Mouse (Mus musculus): ENCODE data around the gene Clic1.

The Clic1 gene

DNA sequence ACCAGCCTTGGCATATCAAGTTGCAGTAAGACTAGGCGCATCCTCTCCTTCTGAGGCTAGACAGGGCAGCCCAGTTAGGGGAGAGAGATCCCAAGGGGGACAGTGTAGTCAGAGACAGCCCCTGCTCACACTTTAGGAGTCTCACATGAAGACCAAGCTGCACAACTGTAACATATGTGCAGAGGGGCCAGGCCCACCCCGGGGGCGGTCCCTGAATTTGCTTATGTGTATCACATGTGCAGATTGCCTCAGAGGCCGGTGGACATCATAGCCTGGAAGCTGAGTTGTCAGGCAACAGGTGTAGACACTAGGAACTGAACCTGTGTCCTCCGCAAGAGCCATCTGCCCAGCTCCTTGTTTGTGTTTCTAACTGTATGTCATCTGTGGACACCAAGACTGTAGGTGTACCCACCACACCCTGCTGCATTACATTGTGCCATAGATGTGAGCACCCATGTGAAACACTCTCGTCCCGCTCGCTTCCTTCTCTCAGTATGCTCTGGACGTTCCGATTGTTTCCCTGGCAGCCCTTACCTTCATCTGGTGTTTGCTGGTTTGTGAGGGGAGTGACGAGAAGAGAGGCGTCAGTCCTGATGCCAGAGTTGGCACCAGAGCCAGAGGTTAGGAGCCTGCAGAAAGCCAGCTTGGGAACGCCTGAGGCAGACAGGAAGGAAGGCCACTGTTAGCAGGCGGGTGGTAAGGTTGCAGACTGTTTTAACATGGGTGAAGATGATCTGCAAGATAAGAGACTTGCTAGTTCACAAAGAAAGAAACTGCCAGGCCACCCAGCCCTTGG lies 42.8 kb downstream of the Clic1 start:
- no peak for DNase-seq (ENCODE audit: low spot score)

DNA sequence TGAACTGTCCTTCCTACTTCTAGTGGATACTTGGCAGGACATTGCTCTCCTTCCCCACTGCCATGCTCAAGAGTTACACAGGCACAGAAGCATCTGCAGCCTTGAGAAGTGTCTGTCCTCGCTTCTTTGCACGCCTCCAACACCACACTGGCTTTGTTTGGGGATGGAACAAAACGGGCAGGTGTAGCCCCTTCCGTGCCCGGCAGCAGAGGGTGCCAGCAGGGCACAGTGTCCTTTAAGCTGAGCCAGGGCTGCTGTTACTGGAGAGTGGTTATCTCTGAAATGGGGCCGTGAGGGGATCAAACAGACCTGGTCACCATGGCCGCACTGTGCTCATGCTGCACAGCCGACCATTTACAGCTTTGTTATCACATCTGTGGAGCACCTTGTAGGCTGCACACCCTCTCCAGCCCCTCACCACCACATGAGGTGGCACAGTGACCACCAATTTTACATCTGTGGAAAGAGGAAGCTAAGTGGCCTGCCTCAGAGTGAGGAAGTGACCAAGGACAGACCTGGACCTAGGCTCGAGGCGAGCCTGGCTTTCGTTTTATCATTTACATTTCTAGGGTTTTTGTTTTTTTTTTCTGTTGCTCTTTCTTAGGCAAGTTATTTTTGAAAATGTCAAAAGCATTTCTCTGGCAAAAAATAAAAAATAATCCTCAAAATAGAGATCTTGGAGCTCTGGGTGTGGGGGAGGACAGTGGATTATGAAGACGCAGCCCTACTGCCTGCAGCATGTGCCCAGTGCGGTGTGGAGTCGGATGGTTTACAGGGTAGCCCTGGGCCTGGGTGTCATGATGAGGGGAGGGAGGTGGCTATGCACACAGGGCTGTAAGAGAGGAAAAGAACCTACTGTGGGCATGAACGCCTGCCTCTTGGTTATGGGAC lies 45.0 kb downstream of the Clic1 start:
- DNase-seq (ENCODE audit: low spot score), result no peak

DNA sequence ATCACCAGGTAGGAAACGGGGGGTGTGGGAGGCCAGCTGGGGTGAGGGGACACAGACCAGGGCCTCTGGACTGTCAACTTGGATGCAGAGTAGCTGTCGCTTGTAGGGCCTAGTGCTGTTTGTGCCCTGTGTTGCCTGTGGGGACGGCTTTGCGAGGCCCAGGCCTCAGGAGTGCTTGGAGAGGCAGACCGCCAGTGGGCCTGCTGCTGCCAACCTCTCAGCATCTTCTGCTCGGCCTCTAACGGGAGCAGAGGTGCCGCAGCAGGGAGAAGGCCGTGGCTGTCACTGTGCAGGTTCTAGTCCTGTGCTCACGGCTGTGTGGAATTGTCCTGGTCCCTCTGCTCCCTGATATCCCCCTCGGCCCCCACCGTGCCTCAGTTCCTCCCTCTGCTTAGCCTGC lies 46.8 kb downstream of the Clic1 start:
- DNase-seq (ENCODE audit: low spot score), result no peak

DNA sequence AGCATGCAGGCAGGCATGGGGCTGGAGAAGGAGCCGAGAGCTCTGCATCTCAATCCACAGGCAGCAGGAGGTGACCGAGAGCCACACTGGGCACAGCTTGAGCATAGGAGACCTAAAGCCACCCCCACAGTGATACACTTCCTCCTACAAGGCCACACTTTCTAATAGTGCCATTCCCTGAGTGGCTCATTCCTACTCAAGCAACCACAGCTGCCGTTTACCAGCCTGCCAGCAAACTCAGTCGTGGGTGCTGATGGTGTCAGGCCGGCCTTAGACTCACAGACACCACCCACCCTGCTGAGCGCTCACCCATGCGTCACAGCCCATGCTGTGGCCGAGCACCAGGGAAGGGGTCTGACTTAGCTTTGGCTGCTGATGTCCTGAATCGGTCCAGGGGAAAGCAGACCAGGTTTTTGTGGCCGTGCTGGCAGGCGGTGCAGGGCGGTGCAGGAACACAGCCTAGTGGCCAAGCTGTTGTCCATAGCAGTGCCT lies 47.4 kb downstream of the Clic1 start:
- DNase-seq (ENCODE audit: low spot score), result no peak

DNA sequence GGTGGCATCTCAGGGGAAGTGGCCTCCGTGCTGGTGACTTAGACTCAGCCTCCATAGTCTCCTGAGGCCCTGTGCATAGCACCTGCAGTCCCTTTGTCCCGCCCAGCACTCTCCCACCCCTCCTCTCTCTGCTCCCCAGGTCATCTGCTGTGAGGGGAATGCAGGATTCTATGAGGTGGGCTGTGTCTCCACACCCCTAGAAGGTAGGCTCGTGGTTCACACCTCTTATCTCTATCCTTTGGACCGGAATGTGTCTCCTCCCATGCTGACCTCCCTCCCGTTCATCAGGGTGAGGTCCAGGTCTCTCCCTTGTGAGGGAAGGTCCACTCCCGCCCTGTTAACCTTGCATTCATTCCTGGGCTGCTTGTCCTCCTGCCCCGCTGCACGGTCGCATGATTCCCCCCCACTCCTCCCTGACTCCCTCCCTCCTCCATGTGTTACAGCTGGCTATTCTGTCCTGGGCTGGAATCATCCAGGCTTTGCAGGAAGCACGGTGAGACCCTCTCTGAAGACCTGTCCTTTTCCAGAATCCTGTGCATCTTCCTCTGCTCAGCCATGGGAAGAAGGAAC lies 50.5 kb downstream of the Clic1 start:
- no peak for DNase-seq (ENCODE audit: low spot score)

DNA sequence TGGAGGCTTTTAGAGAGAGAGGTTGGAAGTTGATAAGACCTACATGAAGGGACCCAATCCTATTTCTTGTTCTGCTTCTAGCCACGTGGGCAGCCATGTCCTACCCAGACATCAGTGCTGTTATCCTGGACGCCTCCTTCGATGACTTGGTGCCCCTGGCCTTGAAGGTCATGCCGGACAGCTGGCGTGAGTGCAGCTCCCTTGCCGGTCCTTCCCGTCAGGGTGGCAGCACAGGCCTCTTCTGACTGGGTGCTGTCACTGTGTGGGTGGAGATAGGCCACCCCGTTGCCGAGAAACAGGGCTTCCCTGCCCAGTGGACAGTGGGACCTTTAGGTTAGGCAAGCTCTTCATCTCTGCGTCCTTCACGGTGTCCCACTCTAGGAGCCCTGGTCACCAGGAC lies 51.4 kb downstream of the Clic1 start:
- no peak for DNase-seq (ENCODE audit: low spot score)

DNA sequence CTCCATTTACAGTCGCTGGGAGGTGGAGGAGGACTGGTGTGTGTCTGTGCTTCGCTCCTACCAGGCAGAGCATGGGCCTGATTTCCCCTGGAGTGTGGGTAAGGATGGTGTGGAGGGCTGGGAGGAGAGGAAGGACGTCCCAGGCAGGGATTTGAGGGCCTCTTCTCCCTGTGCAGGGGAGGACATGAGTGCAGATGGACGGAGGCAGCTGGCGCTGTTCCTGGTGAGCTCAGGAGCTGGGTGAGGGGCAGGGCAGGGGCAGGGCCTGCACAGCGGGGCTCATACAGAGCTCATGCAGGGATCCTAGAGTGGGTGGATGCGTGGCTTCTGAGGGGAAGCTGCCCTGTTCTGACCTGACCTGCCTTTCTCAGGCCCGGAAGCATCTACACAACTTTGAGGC lies 52.5 kb downstream of the Clic1 start:
- DNase-seq (ENCODE audit: low spot score), result no peak

DNA sequence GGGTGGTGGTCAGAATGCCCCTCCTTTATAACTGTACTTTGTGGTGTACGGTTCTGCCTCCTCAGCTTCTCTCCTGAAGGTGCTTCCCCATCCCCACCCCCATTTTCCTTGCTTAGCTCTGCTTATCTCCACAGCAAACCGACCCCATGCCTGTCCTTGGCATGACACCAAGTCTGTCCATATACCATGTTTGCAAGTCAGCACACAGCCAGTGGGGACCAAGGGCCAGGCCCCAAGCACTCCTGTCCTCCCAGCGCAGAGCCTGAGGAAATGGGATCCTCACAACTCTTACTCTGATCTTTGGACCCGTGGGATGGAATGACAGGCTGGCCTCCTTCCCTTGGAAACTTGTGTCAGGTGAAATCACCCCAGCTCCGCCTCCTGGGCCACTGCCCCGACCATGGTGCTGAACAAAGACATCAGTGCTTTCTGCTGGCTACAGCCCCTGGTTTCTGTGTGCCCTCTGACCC lies 53.5 kb downstream of the Clic1 start:
- no peak for DNase-seq (ENCODE audit: low spot score)

DNA sequence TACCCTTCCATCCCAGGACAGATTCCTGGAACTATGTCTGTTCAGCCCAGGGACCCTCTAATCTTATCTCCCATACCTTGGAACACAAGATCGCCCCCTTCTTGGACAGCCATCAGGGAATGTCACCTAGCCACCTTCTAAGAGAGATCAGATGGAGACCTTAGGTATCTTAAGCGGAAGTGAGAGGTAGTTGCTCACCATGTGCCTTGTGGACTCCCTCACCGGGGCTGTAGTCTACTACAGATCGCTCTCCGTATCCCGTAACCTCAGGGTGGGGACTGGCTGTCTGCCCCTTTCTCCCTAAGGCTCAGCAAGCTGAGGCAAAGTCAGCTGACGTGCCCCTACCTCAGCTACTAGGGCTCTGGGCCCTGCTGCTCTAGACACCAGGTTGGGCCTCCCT lies 54.3 kb downstream of the Clic1 start:
- DNase-seq (ENCODE audit: low spot score), result no peak

DNA sequence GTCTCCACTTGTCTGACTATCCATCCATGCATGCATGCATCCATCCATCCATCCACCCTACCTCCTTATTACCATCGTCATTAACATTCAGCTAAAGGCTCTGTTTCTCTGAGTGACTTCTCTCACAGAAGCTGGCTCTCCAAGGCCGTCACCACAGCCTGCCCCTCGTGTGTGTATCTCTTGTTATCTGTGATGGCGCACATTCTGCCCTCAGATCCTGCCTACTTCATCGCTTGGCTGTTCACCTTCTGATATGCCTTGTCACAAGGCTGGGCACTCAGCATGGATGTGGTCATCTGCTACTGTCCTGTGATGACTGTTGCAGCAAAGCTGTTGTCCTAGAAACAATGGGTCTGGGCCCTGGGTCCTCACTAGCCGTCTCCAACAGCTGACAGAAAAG lies 55.0 kb downstream of the Clic1 start:
- DNase-seq (ENCODE audit: low spot score), result no peak

DNA sequence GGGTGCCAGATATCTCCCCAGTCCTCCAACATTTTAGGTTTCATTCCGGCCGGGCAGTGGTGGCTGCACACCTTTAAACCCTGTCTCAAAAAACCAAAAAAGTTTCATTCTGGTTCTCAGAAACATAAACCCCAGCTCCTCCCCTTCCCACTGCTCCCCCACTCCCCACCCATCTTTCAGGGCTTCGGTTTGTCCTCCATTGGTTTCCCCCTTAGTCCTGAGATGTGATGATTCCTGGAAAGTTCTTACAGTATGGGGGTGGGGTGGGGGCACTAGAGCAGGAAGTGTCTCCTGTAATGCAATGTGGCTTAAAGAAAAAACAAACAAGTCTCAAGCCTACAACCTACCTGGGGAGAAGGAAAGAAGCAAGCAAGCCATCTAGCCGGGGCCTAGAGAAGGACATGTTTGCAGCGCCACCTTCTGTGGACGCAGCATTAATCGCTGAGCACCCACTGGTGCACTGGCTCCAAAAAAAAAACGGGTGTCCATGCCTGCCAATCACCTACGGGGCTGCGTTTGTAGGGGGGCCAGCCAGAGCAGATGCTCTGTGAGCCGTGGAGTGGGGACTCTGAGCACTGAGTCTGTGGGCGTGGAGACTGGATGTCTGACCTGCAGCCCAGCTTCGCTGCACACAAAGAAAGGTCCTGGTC lies 56.1 kb downstream of the Clic1 start:
- DNase-seq (ENCODE audit: low spot score), result no peak

DNA sequence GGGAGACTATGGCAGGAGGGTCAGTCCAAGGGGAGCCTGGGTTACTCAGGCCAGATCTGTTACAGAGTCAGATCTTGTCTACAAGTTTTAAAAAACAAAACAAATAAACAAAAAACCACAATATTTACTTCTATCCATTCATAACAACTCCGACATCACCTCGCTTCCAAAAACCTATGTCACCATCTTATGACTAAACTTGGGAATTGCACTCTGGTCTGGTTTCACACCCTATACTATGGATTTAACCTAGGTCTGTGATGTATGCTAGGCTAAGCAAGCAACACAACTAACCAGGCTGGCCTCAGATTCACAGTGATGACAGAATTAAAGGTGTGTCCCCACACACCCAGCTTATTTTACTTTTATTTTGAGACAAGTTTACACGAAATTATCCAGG lies 56.8 kb downstream of the Clic1 start:
- DNase-seq (ENCODE audit: low spot score), result no peak

DNA sequence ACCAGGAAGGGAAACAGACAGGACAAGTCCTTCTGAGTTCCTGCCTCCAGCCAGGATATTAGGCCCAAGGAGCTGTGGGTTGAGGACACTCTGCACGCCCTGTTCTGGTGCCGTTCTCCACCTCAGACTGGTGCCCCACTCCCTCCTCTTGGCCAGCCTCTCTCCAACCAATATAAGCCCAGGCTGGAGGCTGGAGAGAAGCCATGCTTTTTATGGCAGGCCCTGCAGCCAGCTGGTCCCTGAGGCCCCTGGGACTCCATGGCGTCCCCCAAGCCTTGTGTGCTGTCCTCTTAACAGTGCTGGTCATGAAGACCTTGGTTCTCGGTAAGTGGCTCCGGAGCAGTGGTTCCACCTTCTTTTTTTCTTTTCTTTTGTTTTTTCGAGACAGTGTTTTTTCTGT lies 58.3 kb downstream of the Clic1 start, which contains the start of gene Ly6g5c:
Gene Ly6g5c (plus strand): TSS at position 183 of the 400 bp plus-strand sequence.
- no peak for DNase-seq (ENCODE audit: low spot score)
